Mouse (Mus musculus): ENCODE measurements around the gene C2cd4a. TPM values are rescaled to one million over a fixed set of nuclear protein-coding genes. Genes with fewer than 3 reads are reported as not detected.
A peak's percentile ranks its signal among the peaks of the same experiment; 100 is the strongest.

The C2cd4a gene
- polyA plus RNA-seq, 1 experiment from 2014 or later, result not detected

GRCm38 (mm10) chr9:67842797-67843196, 10.7 kb upstream of the C2cd4a start:
- Histone ChIP-seq H3K4me3 (replicated peaks; ENCODE audit: low read length) (no peak overlapping the region), H3K4me1 (replicated peaks; ENCODE audit: control insufficient read depth, insufficient read depth, low read length) (peaks cover 9% of the 10 kb centered on the region)

GRCm38 (mm10) chr9:67839981-67840859, 8.1 kb upstream of the C2cd4a start, which contains the start of gene Vps13c:
TSS of gene Vps13c (plus strand) at chr9:67840396.
- H3K4me3 ChIP-seq (replicated peaks; ENCODE audit: low read length), result peak within 1 kb of the TSS; percentile 91
- no peaks in the 10 kb centered on the region for H3K36me3 ChIP-seq (ENCODE audit: control insufficient read depth, insufficient read depth)
- peak within 1 kb of the TSS; percentile 87 for H3K9ac ChIP-seq (replicated peaks; ENCODE audit: low read depth, low read length)
- H3K9me3 ChIP-seq (ENCODE audit: control insufficient read depth, low read length), result no peaks in the 10 kb centered on the region
- H3K4me2 ChIP-seq (ENCODE audit: low read length), result peak within 1 kb of the TSS; percentile 93
- peak; percentile 99 for ATAC-seq
- no peaks in the 10 kb centered on the region for H3K27me3 ChIP-seq (replicated peaks; ENCODE audit: control insufficient read depth, insufficient read depth, low read length)
- under 1% methylated on average over 49 of the region's 53 CpGs for WGBS
- H3K4me1 ChIP-seq (replicated peaks; ENCODE audit: control insufficient read depth, insufficient read depth, low read length), result peaks cover 9% of the 10 kb centered on the region
- H3K27ac ChIP-seq (ENCODE audit: low read length), result peak within 1 kb of the TSS; percentile 60

More at GRCm38 (mm10) chr9:67842797-67843196, 10.7 kb upstream of the C2cd4a start:
- no peaks in the 10 kb centered on the region for H3K9me3 ChIP-seq (ENCODE audit: control insufficient read depth, low read length)
- H3K4me2 ChIP-seq (ENCODE audit: low read length), result no peak overlapping the region
- H3K36me3 ChIP-seq (ENCODE audit: control insufficient read depth, insufficient read depth), result no peaks in the 10 kb centered on the region
- no peak overlapping the region for H3K27ac ChIP-seq (ENCODE audit: low read length)
- H3K9ac ChIP-seq (replicated peaks; ENCODE audit: low read depth, low read length), result no peak overlapping the region
- H3K27me3 ChIP-seq (replicated peaks; ENCODE audit: control insufficient read depth, insufficient read depth, low read length), result no peaks in the 10 kb centered on the region
- no peak for ATAC-seq
- WGBS, result 79% methylated on average over 5 of the region's 5 CpGs

GRCm38 (mm10) chr9:67837311-67837710, 5.2 kb upstream of the C2cd4a start:
- WGBS, result 77% methylated on average over 2 of the region's 2 CpGs
- Histone ChIP-seq H3K4me3 (replicated peaks; ENCODE audit: low read length) (no peak overlapping the region), H3K27ac (ENCODE audit: low read length) (no peak overlapping the region), H3K4me2 (ENCODE audit: low read length) (no peak overlapping the region), H3K9ac (replicated peaks; ENCODE audit: low read depth, low read length) (no peak overlapping the region), H3K27me3 (replicated peaks; ENCODE audit: control insufficient read depth, insufficient read depth, low read length) (peaks cover 7% of the 10 kb centered on the region), H3K4me1 (replicated peaks; ENCODE audit: control insufficient read depth, insufficient read depth, low read length) (peaks cover 10% of the 10 kb centered on the region), H3K9me3 (ENCODE audit: control insufficient read depth, low read length) (no peaks in the 10 kb centered on the region), H3K36me3 (ENCODE audit: control insufficient read depth, insufficient read depth) (no peaks in the 10 kb centered on the region)
- ATAC-seq, result no peak

- H3K4me2 ChIP-seq (ENCODE audit: low read length), result no peak overlapping the region
- H3K27ac ChIP-seq (ENCODE audit: low read length), result no peak overlapping the region
- 89% methylated on average over 5 of the region's 5 CpGs for WGBS
- H3K36me3 ChIP-seq (ENCODE audit: control insufficient read depth, insufficient read depth), result no peaks in the 10 kb centered on the region
- no peak for ATAC-seq
- peaks cover 27% of the 10 kb centered on the region for H3K27me3 ChIP-seq (replicated peaks; ENCODE audit: control insufficient read depth, insufficient read depth, low read length)
- H3K4me3 ChIP-seq (replicated peaks; ENCODE audit: low read length), result no peak overlapping the region
- H3K4me1 ChIP-seq (replicated peaks; ENCODE audit: control insufficient read depth, insufficient read depth, low read length), result peaks cover 17% of the 10 kb centered on the region
- no peak overlapping the region for H3K9ac ChIP-seq (replicated peaks; ENCODE audit: low read depth, low read length)
- H3K9me3 ChIP-seq (ENCODE audit: control insufficient read depth, low read length), result no peaks in the 10 kb centered on the region
These were observed 2.4 kb upstream of the C2cd4a start for GRCm38 (mm10) chr9:67834535-67834934.

- peaks cover 36% of the 10 kb centered on the region for H3K27me3 ChIP-seq (replicated peaks; ENCODE audit: control insufficient read depth, insufficient read depth, low read length)
- H3K4me3 ChIP-seq (replicated peaks; ENCODE audit: low read length), result peak overlapping the region; percentile 50
- H3K27ac ChIP-seq (ENCODE audit: low read length), result no peak overlapping the region
- peak overlapping the region; percentile 59 for H3K4me2 ChIP-seq (ENCODE audit: low read length)
- peak; percentile 81 for ATAC-seq
- under 1% methylated on average over 57 of the region's 57 CpGs for WGBS
- no peaks in the 10 kb centered on the region for H3K9me3 ChIP-seq (ENCODE audit: control insufficient read depth, low read length)
- peak overlapping the region; percentile 42 for H3K9ac ChIP-seq (replicated peaks; ENCODE audit: low read depth, low read length)
- H3K36me3 ChIP-seq (ENCODE audit: control insufficient read depth, insufficient read depth), result no peaks in the 10 kb centered on the region
- H3K4me1 ChIP-seq (replicated peaks; ENCODE audit: control insufficient read depth, insufficient read depth, low read length), result peaks cover 17% of the 10 kb centered on the region
These were observed 628 bp downstream of the C2cd4a start for GRCm38 (mm10) chr9:67831359-67832045.

- ATAC-seq, result peak; percentile 81
- peaks cover 36% of the 10 kb centered on the region for H3K27me3 ChIP-seq (replicated peaks; ENCODE audit: control insufficient read depth, insufficient read depth, low read length)
- 1% methylated on average over 64 of the region's 84 CpGs for WGBS
- H3K27ac ChIP-seq (ENCODE audit: low read length), result no peak overlapping the region
- H3K36me3 ChIP-seq (ENCODE audit: control insufficient read depth, insufficient read depth), result no peaks in the 10 kb centered on the region
- H3K4me2 ChIP-seq (ENCODE audit: low read length), result peak overlapping the region; percentile 59
- H3K4me1 ChIP-seq (replicated peaks; ENCODE audit: control insufficient read depth, insufficient read depth, low read length), result peaks cover 17% of the 10 kb centered on the region
- peak overlapping the region; percentile 42 for H3K9ac ChIP-seq (replicated peaks; ENCODE audit: low read depth, low read length)
- H3K9me3 ChIP-seq (ENCODE audit: control insufficient read depth, low read length), result no peaks in the 10 kb centered on the region
- peak overlapping the region; percentile 50 for H3K4me3 ChIP-seq (replicated peaks; ENCODE audit: low read length)
These were observed 1.4 kb downstream of the C2cd4a start for GRCm38 (mm10) chr9:67830411-67831358.

- H3K4me3 ChIP-seq (replicated peaks; ENCODE audit: low read length), result no peak overlapping the region
- no peak overlapping the region for H3K9ac ChIP-seq (replicated peaks; ENCODE audit: low read depth, low read length)
- no peaks in the 10 kb centered on the region for H3K9me3 ChIP-seq (ENCODE audit: control insufficient read depth, low read length)
- H3K36me3 ChIP-seq (ENCODE audit: control insufficient read depth, insufficient read depth), result no peaks in the 10 kb centered on the region
- H3K4me2 ChIP-seq (ENCODE audit: low read length), result no peak overlapping the region
- H3K27ac ChIP-seq (ENCODE audit: low read length), result no peak overlapping the region
- H3K4me1 ChIP-seq (replicated peaks; ENCODE audit: control insufficient read depth, insufficient read depth, low read length), result peaks cover 17% of the 10 kb centered on the region
- WGBS, result 6% methylated on average over 3 of the region's 3 CpGs
- no peak for ATAC-seq
- peaks cover 36% of the 10 kb centered on the region for H3K27me3 ChIP-seq (replicated peaks; ENCODE audit: control insufficient read depth, insufficient read depth, low read length)
These were observed 3.9 kb downstream of the C2cd4a start for GRCm38 (mm10) chr9:67828182-67828581.

GRCm38 (mm10) chr9:67825527-67825926, 6.6 kb downstream of the C2cd4a start:
- ATAC-seq, result no peak
- no peaks in the 10 kb centered on the region for H3K9me3 ChIP-seq (ENCODE audit: control insufficient read depth, low read length)
- no peak overlapping the region for H3K9ac ChIP-seq (replicated peaks; ENCODE audit: low read depth, low read length)
- no peak overlapping the region for H3K4me3 ChIP-seq (replicated peaks; ENCODE audit: low read length)
- peaks cover 4% of the 10 kb centered on the region; the same call in 1 of the 2 replicates for H3K4me1 ChIP-seq (replicated peaks; ENCODE audit: control insufficient read depth, insufficient read depth, low read length)
- no peak overlapping the region for H3K27ac ChIP-seq (ENCODE audit: low read length)
- no peaks in the 10 kb centered on the region for H3K36me3 ChIP-seq (ENCODE audit: control insufficient read depth, insufficient read depth)
- WGBS, result 84% methylated on average over 7 of the region's 7 CpGs
- H3K27me3 ChIP-seq (replicated peaks; ENCODE audit: control insufficient read depth, insufficient read depth, low read length), result peaks cover 17% of the 10 kb centered on the region
- H3K4me2 ChIP-seq (ENCODE audit: low read length), result no peak overlapping the region

Measured in forebrain, embryonic 16.5 days (tissue).